Mouse (Mus musculus) CH12.LX (cell line): Measurements from ENCODE around the gene Dtx3. TPM values are rescaled to one million over a fixed set of nuclear protein-coding genes. Genes with fewer than 3 reads are reported as not detected.

Experiments
- DNase-seq: peaks from one replicate; pipeline ENCODE4 v3.0.0-alpha.2; 2013; ENCODE audit errors: extremely low read depth
- H3K27ac ChIP-seq: 2 replicates; pipeline ENCODE4 v1.5.1; 2012; ENCODE audit warnings: low read depth, mild to moderate bottlenecking, control low read depth, moderate library complexity; ENCODE audit not compliant: insufficient read depth
- H3K27me3 ChIP-seq: replicated peaks from 2 replicates; pipeline ENCODE3; 2012; ENCODE audit warnings: inconsistent platforms
- H3K36me3 ChIP-seq, 2 experiments: replicated peaks in 1 of 2; 2 replicates each; pipeline versions ENCODE3 to v1.6.1; 2012; ENCODE audit warnings: inconsistent platforms in 1 of 2, low read length in 1 of 2, mild to moderate bottlenecking in 1 of 2, mixed read lengths in 1 of 2, moderate library complexity in 1 of 2; ENCODE audit not compliant: control insufficient read depth in 1 of 2, insufficient read depth in 1 of 2
- H3K4me1 ChIP-seq, 2 experiments: 2 replicates each; pipeline ENCODE4 v1.6.1; 2012; ENCODE audit warnings: inconsistent platforms in 1 of 2, moderate library complexity in 1 of 2; ENCODE audit not compliant: insufficient read depth in 2 of 2, control insufficient read depth in 1 of 2
- H3K4me2 ChIP-seq: 2 replicates; pipeline ENCODE4 v1.6.1; 2012; ENCODE audit warnings: low read depth, mild to moderate bottlenecking, control low read depth; ENCODE audit not compliant: poor library complexity, insufficient read depth, severe bottlenecking
- H3K4me3 ChIP-seq, 3 experiments: fragments of 150-350 bp in 1 of 3; sonication (generic) in 1 of 3; replicated peaks in 1 of 3; 2 replicates each; pipeline versions ENCODE3 to v1.5.1; 2011 to 2012; ENCODE audit warnings: low read depth in 2 of 3, low read length in 2 of 3, mild to moderate bottlenecking in 2 of 3, moderate library complexity in 2 of 3, control low read depth in 1 of 3, improper control_type of control experiment in 1 of 3, inconsistent platforms in 1 of 3, mixed read lengths in 1 of 3; ENCODE audit not compliant: poor library complexity in 1 of 3
- H3K79me2 ChIP-seq: replicated peaks from 2 replicates; pipeline ENCODE4 v1.6.1; 2012; ENCODE audit warnings: mild to moderate bottlenecking, moderate library complexity; ENCODE audit not compliant: control insufficient read depth, poor library complexity, insufficient read depth, severe bottlenecking; ENCODE audit errors: extremely low read depth
- H3K9ac ChIP-seq: 2 replicates; pipeline ENCODE4 v1.6.1; 2012; ENCODE audit warnings: low read depth, mild to moderate bottlenecking, control low read depth, moderate library complexity; ENCODE audit not compliant: insufficient read depth
- H3K9me3 ChIP-seq: replicated peaks from 2 replicates; pipeline ENCODE3; 2012; ENCODE audit warnings: low read length, inconsistent platforms, mixed read lengths
- CHD1 ChIP-seq: IDR thresholded peaks from 2 replicates; pipeline ENCODE4 v1.6.1; 2012; ENCODE audit warnings: low read depth, low read length, improper control_type of control experiment, inconsistent platforms
- CHD2 ChIP-seq: IDR thresholded peaks from 2 replicates; pipeline ENCODE4 v1.6.1; 2011; ENCODE audit warnings: low read length, improper control_type of control experiment
- CTCF ChIP-seq, 2 experiments: IDR thresholded peaks in 1 of 2; conservative IDR thresholded peaks in 1 of 2; 2 replicates each; pipeline ENCODE4 v1.5.1; 2011 to 2012; ENCODE audit warnings: low read depth in 2 of 2, low read length in 2 of 2, improper control_type of control experiment in 1 of 2, inconsistent platforms in 1 of 2, mild to moderate bottlenecking in 1 of 2, moderate library complexity in 1 of 2
- ELF1 ChIP-seq: IDR thresholded peaks from 2 replicates; pipeline ENCODE4 v1.6.1; 2014; ENCODE audit warnings: low read depth, mild to moderate bottlenecking, inconsistent platforms, low read length, improper control_type of control experiment
- EP300 ChIP-seq: IDR thresholded peaks from 2 replicates; pipeline ENCODE4 v1.6.1; 2011; ENCODE audit warnings: low read length, improper control_type of control experiment
- ETS1 ChIP-seq: conservative IDR thresholded peaks from 2 replicates; pipeline ENCODE4 v1.6.1; 2012; ENCODE audit warnings: low read depth, mild to moderate bottlenecking, inconsistent platforms, low read length, improper control_type of control experiment, moderate library complexity
- MEF2A ChIP-seq: IDR thresholded peaks from 2 replicates; pipeline ENCODE4 v1.6.1; 2014; ENCODE audit warnings: low read depth, mild to moderate bottlenecking, inconsistent platforms, low read length, improper control_type of control experiment, borderline replicate concordance
- MXI1 ChIP-seq: IDR thresholded peaks from 2 replicates; pipeline ENCODE4 v1.6.1; 2011; ENCODE audit warnings: mild to moderate bottlenecking, low read depth, low read length, improper control_type of control experiment
- POLR2A ChIP-seq: IDR thresholded peaks from 2 replicates; pipeline ENCODE4 v1.6.1; 2011; ENCODE audit warnings: low read depth, mild to moderate bottlenecking, improper control_type of control experiment, low read length
- TBP ChIP-seq: conservative IDR thresholded peaks from 2 replicates; pipeline ENCODE4 v1.6.1; 2011; ENCODE audit warnings: low read depth, low read length, improper control_type of control experiment
- UBTF ChIP-seq: IDR thresholded peaks from 2 replicates; pipeline ENCODE4 v1.6.1; 2012; ENCODE audit warnings: low read depth, mild to moderate bottlenecking, inconsistent platforms, low read length, improper control_type of control experiment, moderate library complexity
- USF1 ChIP-seq: IDR thresholded peaks from 2 replicates; pipeline ENCODE4 v1.6.1; 2014; ENCODE audit warnings: low read depth, mild to moderate bottlenecking, inconsistent platforms, low read length, improper control_type of control experiment
- ZC3H11A ChIP-seq: IDR thresholded peaks from 2 replicates; pipeline ENCODE4 v1.6.1; 2012; ENCODE audit warnings: low read depth, mild to moderate bottlenecking, inconsistent platforms, low read length, improper control_type of control experiment
- ZMIZ1 ChIP-seq: IDR thresholded peaks from 2 replicates; pipeline ENCODE4 v1.6.1; 2012; ENCODE audit warnings: low read depth, mild to moderate bottlenecking, inconsistent platforms, low read length, improper control_type of control experiment
- ZNF384 ChIP-seq: IDR thresholded peaks from 2 replicates; pipeline ENCODE4 v1.6.1; 2012; ENCODE audit warnings: low read depth, low read length, improper control_type of control experiment, inconsistent platforms
- dilution Hi-C: fragments of 300-500 bp; cut with MboI; formaldehyde crosslinking; loops from 2 replicates; pipeline ENCODE4 v1.14.3; 2020; ENCODE audit warnings: low sequenced_read_pairs; ENCODE audit not compliant: extremely low pct_unique_long_range_greater_than_20kb, extremely low pct_ligation_motif_present
- in situ Hi-C: fragments of 300-500 bp; cut with MboI; formaldehyde crosslinking; loops from 3 replicates; pipeline ENCODE4 v1.14.3; 2019; ENCODE audit warnings: low sequenced_read_pairs, low pct_ligation_motif_present, low pct_unique_long_range_greater_than_20kb, mixed read lengths
- polyA plus RNA-seq: library from polyadenylated mRNA; unstranded; fragments of >175 nt; gene quantifications from 2 replicates; pipeline ENCODE4 v1.2.1, GENCODE M21; 2012; ENCODE audit warnings: low read depth; ENCODE audit not compliant: insufficient read length
- total RNA-seq, 2 experiments: library from RNA; depleted of rRNA; stranded (reverse); fragments of 300-350 nt in 1 of 2; fragments of >200 nt in 1 of 2; gene quantifications; 2 replicates each; pipeline ENCODE4 v1.2.3; 2012 to 2014

The Dtx3 gene
- total and polyA plus RNA-seq, 3 experiments: 18.9 to 51.2 (median 27.6) TPM

DNA sequence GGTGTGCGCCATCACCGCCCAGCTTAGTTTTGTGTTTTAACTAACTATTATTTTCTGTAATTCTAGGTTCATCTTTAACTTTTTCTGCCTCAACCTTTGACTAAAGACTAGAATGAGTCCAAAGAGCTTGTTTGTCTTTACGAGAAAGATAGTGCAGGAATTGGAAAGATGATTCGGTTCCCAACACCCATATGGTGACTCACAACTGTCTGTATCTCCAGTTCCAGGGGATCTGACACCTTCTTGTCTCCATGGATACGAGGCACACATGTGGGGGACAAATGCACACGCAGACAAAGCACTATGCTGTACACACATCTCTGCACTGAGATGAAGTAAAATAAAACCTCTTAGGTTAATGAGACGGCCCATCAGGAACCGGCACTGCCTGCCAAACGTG is 35.4 kb downstream of the Dtx3 start:
- no peak overlapping the region for H3K9ac ChIP-seq
- TF ChIP-seq CHD1: no peak
- H3K4me1 ChIP-seq: peaks cover 5 to 9% of the 10 kb centered on the region in 2 experiments; a peak in 3 of 4 replicates
- in situ Hi-C loops: no loop called here
- no peak overlapping the region for H3K4me2 ChIP-seq
- H3K4me3 ChIP-seq: no peak overlapping the region
- no peak for DNase-seq
- H3K36me3 ChIP-seq: no peaks in the 10 kb centered on the region
- peaks cover 6% of the 10 kb centered on the region for H3K9me3 ChIP-seq
- dilution Hi-C loops: no loop called here
- no peak overlapping the region for H3K27ac ChIP-seq
- H3K79me2 ChIP-seq: no peaks in the 10 kb centered on the region
- no peaks in the 10 kb centered on the region for H3K27me3 ChIP-seq

DNA sequence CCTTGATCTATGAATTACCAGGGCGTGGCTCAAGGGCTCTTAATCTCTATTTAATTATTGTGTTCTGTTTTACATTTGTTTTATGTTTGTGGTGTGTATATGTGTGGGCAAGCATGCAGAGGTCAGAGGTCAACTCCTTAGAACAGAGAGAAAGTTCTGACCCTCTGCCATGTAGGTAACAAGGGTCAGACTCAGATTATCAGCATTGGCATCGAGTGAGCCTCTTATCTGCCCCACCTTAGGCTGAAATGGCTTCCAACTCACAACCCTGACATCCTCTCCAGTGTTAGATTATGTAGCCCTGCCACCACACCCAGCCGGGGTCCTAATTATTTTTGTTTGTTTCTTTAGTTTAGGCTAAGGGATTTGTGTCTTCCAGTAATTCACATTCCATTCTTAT is 37.1 kb downstream of the Dtx3 start:
- no peak overlapping the region for H3K9ac ChIP-seq
- in situ Hi-C loops: no loop called here
- H3K4me1 ChIP-seq: peaks cover 5 to 9% of the 10 kb centered on the region in 2 experiments; a peak in 3 of 4 replicates
- no peaks in the 10 kb centered on the region for H3K79me2 ChIP-seq
- H3K4me2 ChIP-seq: no peak overlapping the region
- dilution Hi-C loops: no loop called here
- no peak for DNase-seq
- no peaks in the 10 kb centered on the region for H3K36me3 ChIP-seq
- no peak overlapping the region for H3K4me3 ChIP-seq
- no peaks in the 10 kb centered on the region for H3K27me3 ChIP-seq
- no peaks in the 10 kb centered on the region for H3K9me3 ChIP-seq
- H3K27ac ChIP-seq: no peak overlapping the region
- no peak for TF ChIP-seq USF1
- no peak for TF ChIP-seq ZMIZ1
- no peak for TF ChIP-seq MXI1
- no peak for TF ChIP-seq ZNF384
- no peak for TF ChIP-seq EP300
- TF ChIP-seq ELF1: no peak
- TF ChIP-seq POLR2A: no peak
- TF ChIP-seq ZC3H11A: no peak
- TF ChIP-seq CHD2: no peak
- no peak for TF ChIP-seq ETS1
- TF ChIP-seq MEF2A: no peak
- no peak for TF ChIP-seq UBTF

DNA sequence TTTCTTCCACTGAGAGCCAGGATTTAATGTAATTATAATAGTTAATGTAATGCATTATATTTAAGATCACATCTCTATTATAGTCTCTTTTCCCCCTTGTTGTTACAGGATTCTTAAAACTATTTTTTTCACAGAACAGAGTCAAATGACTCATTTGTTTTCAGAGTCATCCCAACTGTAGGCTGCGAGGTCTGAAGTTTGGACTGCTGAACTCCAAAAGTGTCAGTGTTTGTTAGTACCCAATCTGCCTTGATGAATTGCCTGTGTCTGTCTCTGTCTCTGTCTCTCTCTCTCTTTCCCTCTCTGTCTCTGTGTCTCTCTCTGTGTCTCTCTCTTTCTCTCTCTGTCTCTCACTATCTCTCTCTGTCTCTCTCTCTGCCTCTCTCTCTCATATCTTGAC is 39.0 kb downstream of the Dtx3 start:
- no peaks in the 10 kb centered on the region for H3K79me2 ChIP-seq
- peaks cover 3% of the 10 kb centered on the region for H3K9me3 ChIP-seq
- H3K27ac ChIP-seq: no peak overlapping the region
- no peak overlapping the region for H3K9ac ChIP-seq
- H3K4me1 ChIP-seq: no peaks in the 10 kb centered on the region
- dilution Hi-C loops: no loop called here
- TF ChIP-seq TBP (no peak), CHD1 (no peak), ELF1 (no peak), ETS1 (no peak), CTCF (conservative IDR thresholded peaks at IDR 0.05 in 1 of 2, IDR thresholded peaks at IDR 0.05 in 1 of 2; ENCODE audit: low read depth in 2 of 2, low read length in 2 of 2) (no peak), CHD2 (no peak)
- no peaks in the 10 kb centered on the region for H3K27me3 ChIP-seq
- H3K36me3 ChIP-seq: no peaks in the 10 kb centered on the region
- in situ Hi-C loops: no loop called here
- no peak overlapping the region for H3K4me3 ChIP-seq
- H3K4me2 ChIP-seq: no peak overlapping the region
- DNase-seq: no peak
